Mouse (Mus musculus) splenic B cell, adult 2 months (primary cell): Measurements from ENCODE around the gene Lins1.

Experiments used
- DNase-seq: peaks from one replicate; pipeline ENCODE4 v3.0.0-alpha.2; 2011; ENCODE audit warnings: low read depth, low spot score
- H3K27me3 ChIP-seq: 2 replicates; pipeline ENCODE4 v1.6.1; 2012; ENCODE audit warnings: mild to moderate bottlenecking, low read length, moderate library complexity, mixed read lengths; ENCODE audit not compliant: control insufficient read depth, poor library complexity, insufficient read depth, severe bottlenecking
- H3K36me3 ChIP-seq: 2 replicates; pipeline ENCODE4 v1.6.1; 2012; ENCODE audit warnings: mild to moderate bottlenecking, low read length, moderate library complexity, mixed read lengths; ENCODE audit not compliant: control insufficient read depth, poor library complexity, insufficient read depth, severe bottlenecking

Lins1 gene

GRCm38 (mm10) chr7:66743377-66743781 lies 53.7 kb downstream of the Lins1 start, which contains the start of gene Cers3:
Gene Cers3 (plus strand): TSS chr7:66743504.
- no peak for DNase-seq
- Histone ChIP-seq H3K36me3 (no peaks in the 10 kb centered on the region), H3K27me3 (no peaks in the 10 kb centered on the region)

GRCm38 (mm10) chr7:66746972-66747371 lies 57.3 kb downstream of the Lins1 start:
- DNase-seq: no peak
- Histone ChIP-seq H3K27me3 (no peaks in the 10 kb centered on the region), H3K36me3 (no peaks in the 10 kb centered on the region)

GRCm38 (mm10) chr7:66749998-66750397 lies 60.3 kb downstream of the Lins1 start:
- DNase-seq: no peak
- Histone ChIP-seq H3K36me3 (no peaks in the 10 kb centered on the region), H3K27me3 (no peaks in the 10 kb centered on the region)

DNA sequence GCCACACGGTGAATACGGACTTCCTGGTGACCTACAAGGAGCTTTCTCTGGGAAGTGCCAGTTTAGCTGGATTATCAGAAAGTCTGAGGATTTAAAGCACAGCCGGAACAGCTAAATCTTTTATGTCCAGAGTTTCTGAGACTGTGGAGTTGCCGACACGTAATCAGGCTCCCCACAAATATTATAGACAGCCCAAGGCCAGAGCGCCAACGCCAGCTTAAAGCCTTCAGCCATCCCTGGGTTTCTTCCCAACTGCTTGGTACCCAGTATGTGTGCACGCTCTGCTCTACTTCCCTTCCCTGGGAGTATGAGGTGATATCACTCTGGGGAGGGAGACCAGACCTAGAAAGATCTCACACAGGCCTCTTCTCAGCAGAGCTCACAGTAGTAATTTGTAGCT lies 64.1 kb downstream of the Lins1 start:
- H3K36me3 ChIP-seq: no peaks in the 10 kb centered on the region
- no peaks in the 10 kb centered on the region for H3K27me3 ChIP-seq
- DNase-seq: no peak

- Histone ChIP-seq H3K36me3 (no peaks in the 10 kb centered on the region), H3K27me3 (no peaks in the 10 kb centered on the region)
- no peak for DNase-seq
Observed at GRCm38 (mm10) chr7:66755611-66756010, 65.9 kb downstream of the Lins1 start.
